Mouse (Mus musculus) midbrain, postnatal 0 days (tissue): ENCODE measurements around the gene Polr1d. TPM values are rescaled to one million over a fixed set of nuclear protein-coding genes. Genes with fewer than 3 reads are reported as not detected.
A peak's percentile ranks its signal among the peaks of the same experiment; 100 is the strongest.

Experiments
- ATAC-seq: fragments of 200-750 bp; cut with Nextera tagmentation; 2 replicates; pipeline ENCODE4 v1.8.0; 2017; ENCODE audit warnings: moderate number of reproducible peaks, mild to moderate bottlenecking, moderate TSS enrichment, moderate library complexity; ENCODE audit not compliant: low FRiP score
- DNase-seq: peaks from one replicate; pipeline ENCODE4 v3.0.0-alpha.2; 2015; ENCODE audit warnings: low spot score
- H3K27ac ChIP-seq: fragments of 300-500 bp; sonication (generic); 2 replicates; pipeline ENCODE4 v1.5.1; 2014; ENCODE audit warnings: low read depth, mild to moderate bottlenecking, low read length, mixed read lengths
- H3K27me3 ChIP-seq: fragments of 300-500 bp; sonication (generic); 2 replicates; pipeline ENCODE4 v1.6.1; 2014; ENCODE audit warnings: low read length, control low read depth, mixed read lengths; ENCODE audit not compliant: insufficient read depth
- H3K36me3 ChIP-seq: fragments of 300-500 bp; sonication (generic); 2 replicates; pipeline ENCODE4 v1.6.1; 2014; ENCODE audit warnings: low read length, control low read depth, mixed read lengths; ENCODE audit not compliant: insufficient read depth
- H3K4me1 ChIP-seq: fragments of 300-500 bp; sonication (generic); 2 replicates; pipeline ENCODE4 v1.6.1; 2014; ENCODE audit warnings: mild to moderate bottlenecking, control low read depth, antibody characterized with exemption, low read length, mixed read lengths; ENCODE audit not compliant: insufficient read depth
- H3K4me2 ChIP-seq: fragments of 300-500 bp; sonication (generic); 2 replicates; pipeline ENCODE4 v1.6.1; 2014; ENCODE audit warnings: low read depth, mild to moderate bottlenecking, low read length, mixed read lengths; ENCODE audit not compliant: poor library complexity, severe bottlenecking
- H3K4me3 ChIP-seq: fragments of 300-500 bp; sonication (generic); 2 replicates; pipeline ENCODE4 v1.5.1; 2014; ENCODE audit warnings: low read depth, mild to moderate bottlenecking, low read length, moderate library complexity
- H3K9ac ChIP-seq: fragments of 300-500 bp; sonication (generic); replicated peaks from 2 replicates; pipeline ENCODE4 v1.6.1; 2014; ENCODE audit warnings: mild to moderate bottlenecking, low read length, moderate library complexity, mixed read lengths; ENCODE audit not compliant: poor library complexity, severe bottlenecking
- H3K9me3 ChIP-seq: fragments of 300-500 bp; sonication (generic); 2 replicates; pipeline ENCODE4 v1.6.1; 2016; ENCODE audit warnings: low read length, control low read depth
- CTCF ChIP-seq: IDR thresholded peaks from 2 replicates; pipeline ENCODE4 v1.5.1; 2016; ENCODE audit warnings: antibody characterized with exemption, mild to moderate bottlenecking
- WGBS: fragments of 180-500 bp; shearing (Covaris S2); extraction: QIAGEN DNeasy Blood & Tissue Kit; methylation state at CpG from one replicate; pipeline ENCODE4 v1.1.7; 2014; 5-methylcytosine and 5-hydroxymethylcytosine counted together
- polyA plus RNA-seq: library from polyadenylated mRNA; unstranded; fragments of >200 nt; fragmentation: Nextera tagmentation; extraction: Ambion mirVana; gene quantifications from 2 replicates; pipeline ENCODE4 v1.2.1, GENCODE M21; 2015
- total RNA-seq: library from RNA; depleted of rRNA; stranded (reverse); fragments of >200 nt; gene quantifications from 2 replicates; pipeline ENCODE4 v1.2.3, GENCODE M21; 2014

Gene Polr1d
- total and polyA plus RNA-seq, 2 experiments from 2014 or later, result 60.1 to 89.4 TPM

- Histone ChIP-seq H3K9me3 (no peaks in the 10 kb centered on the region), H3K4me3 (no peak overlapping the region), H3K27me3 (no peaks in the 10 kb centered on the region), H3K27ac (no peak overlapping the region), H3K36me3 (no peaks in the 10 kb centered on the region), H3K4me2 (no peak overlapping the region), H3K4me1 (no peaks in the 10 kb centered on the region), H3K9ac (no peak overlapping the region)
- WGBS, result 84% methylated on average over 5 of the region's 5 CpGs
- no peak for TF ChIP-seq CTCF
- no peak for DNase-seq
- ATAC-seq, result no peak
These were observed 9.9 kb upstream of the Polr1d start for GRCm38 (mm10) chr5:147066965-147067364.

DNA sequence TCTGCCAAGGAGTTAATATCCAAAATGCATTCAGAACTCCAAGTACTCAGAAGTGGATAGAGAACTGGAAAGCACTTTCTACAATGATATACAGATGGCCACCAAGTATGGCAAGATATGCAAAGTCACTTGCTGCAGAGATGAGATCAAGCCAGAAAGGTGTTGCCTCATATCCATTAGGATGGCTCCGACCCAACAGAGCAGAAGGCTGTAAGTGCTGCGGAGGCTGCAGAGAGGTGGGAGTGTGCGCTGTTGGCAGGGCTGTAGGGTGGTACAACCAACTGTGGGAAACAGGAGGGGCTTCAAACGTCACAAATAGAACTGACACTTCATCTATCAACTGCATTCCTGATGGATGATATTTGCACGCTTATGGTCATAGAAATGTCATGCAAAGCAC, 8.0 kb upstream of the Polr1d start:
- H3K4me3 ChIP-seq, result no peak overlapping the region
- H3K36me3 ChIP-seq, result no peaks in the 10 kb centered on the region
- TF ChIP-seq CTCF, result no peak
- no peaks in the 10 kb centered on the region for H3K27me3 ChIP-seq
- no peak overlapping the region for H3K27ac ChIP-seq
- H3K9ac ChIP-seq, result no peak overlapping the region
- DNase-seq, result no peak
- no peak for ATAC-seq
- H3K4me1 ChIP-seq, result no peaks in the 10 kb centered on the region
- no peak overlapping the region for H3K4me2 ChIP-seq
- 84% methylated on average over 5 of the region's 5 CpGs for WGBS
- no peaks in the 10 kb centered on the region for H3K9me3 ChIP-seq

DNA sequence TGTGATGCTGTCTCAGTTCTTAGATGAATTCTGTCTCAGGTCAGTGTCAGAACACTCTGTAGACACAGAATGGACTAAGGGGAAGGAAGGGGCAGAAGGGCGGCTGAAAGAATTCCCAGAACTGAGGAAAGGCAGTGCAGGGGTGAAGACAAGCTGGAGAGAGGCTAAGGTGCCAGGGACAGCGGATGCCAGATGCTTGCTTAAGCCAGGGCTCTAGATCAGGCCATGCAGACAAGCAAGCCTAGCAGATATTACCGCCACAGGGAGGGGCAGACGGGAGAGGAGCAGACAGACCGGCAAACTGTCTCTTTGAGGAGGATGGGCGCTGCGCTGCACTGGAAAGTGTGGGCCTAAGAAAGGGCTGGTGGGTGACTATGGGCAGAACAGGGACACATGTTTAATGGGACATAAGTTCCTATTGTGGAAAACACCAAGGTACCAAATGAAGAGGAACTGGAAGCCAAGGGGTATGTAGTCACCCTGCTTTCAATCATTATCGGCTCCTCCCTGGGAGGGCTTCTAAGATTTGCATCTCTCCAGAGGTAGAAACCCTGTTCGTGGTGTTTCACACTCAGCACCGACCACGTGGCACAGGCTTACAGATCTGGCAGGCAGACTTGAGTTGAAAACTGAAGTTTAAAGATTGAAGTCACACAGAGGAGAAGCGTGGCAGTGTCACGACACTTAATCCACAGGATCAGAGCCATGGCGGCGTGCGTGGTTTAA, 5.9 kb upstream of the Polr1d start:
- ATAC-seq, result no peak
- Histone ChIP-seq H3K4me1 (no peaks in the 10 kb centered on the region), H3K4me3 (no peak overlapping the region), H3K4me2 (no peak overlapping the region), H3K27me3 (no peaks in the 10 kb centered on the region), H3K27ac (no peak overlapping the region), H3K9me3 (no peaks in the 10 kb centered on the region), H3K36me3 (no peaks in the 10 kb centered on the region), H3K9ac (no peak overlapping the region)
- no peak for DNase-seq
- TF ChIP-seq CTCF, result no peak
- 81% methylated on average over 16 of the region's 16 CpGs for WGBS

- Histone ChIP-seq H3K27me3 (no peaks in the 10 kb centered on the region), H3K4me1 (no peaks in the 10 kb centered on the region), H3K9ac (no peak overlapping the region), H3K4me2 (no peak overlapping the region), H3K9me3 (no peaks in the 10 kb centered on the region), H3K36me3 (no peaks in the 10 kb centered on the region), H3K27ac (no peak overlapping the region), H3K4me3 (no peak overlapping the region)
- DNase-seq (no peak), ATAC-seq (no peak)
- no peak for TF ChIP-seq CTCF
- WGBS, result 79% methylated on average over 4 of the region's 4 CpGs
These were observed 5.0 kb upstream of the Polr1d start for GRCm38 (mm10) chr5:147071886-147072285.

DNA sequence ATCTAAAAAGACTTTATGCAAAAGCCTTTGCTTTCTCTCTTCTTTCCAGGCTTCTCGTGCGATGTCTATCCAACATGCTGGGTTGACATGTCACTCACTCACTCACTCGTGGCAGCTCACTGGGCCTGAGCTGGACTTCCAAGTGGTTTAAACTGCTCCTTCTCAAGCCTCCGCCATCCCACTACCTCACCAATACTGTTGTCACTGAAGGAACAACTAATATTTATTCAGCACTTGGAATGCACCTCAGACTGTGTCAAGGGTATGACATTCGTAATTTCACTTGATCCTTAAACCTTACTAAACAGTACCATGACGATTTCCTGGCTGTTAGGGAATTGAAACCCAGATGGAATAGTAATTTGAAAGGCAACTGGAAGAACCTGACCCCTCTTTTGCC, 3.0 kb upstream of the Polr1d start:
- no peaks in the 10 kb centered on the region for H3K27me3 ChIP-seq
- no peaks in the 10 kb centered on the region for H3K4me1 ChIP-seq
- no peak overlapping the region for H3K27ac ChIP-seq
- TF ChIP-seq CTCF, result no peak
- no peak overlapping the region for H3K4me3 ChIP-seq
- no peak overlapping the region for H3K4me2 ChIP-seq
- WGBS, result 86% methylated on average over 6 of the region's 6 CpGs
- no peak for DNase-seq
- no peak for ATAC-seq
- no peaks in the 10 kb centered on the region for H3K36me3 ChIP-seq
- H3K9me3 ChIP-seq, result no peaks in the 10 kb centered on the region
- H3K9ac ChIP-seq, result no peak overlapping the region

GRCm38 (mm10) chr5:147075103-147076025, 1.5 kb upstream of the Polr1d start:
- ATAC-seq (no peak), DNase-seq (peak; percentile 51)
- Histone ChIP-seq H3K27me3 (no peaks in the 10 kb centered on the region), H3K27ac (no peak overlapping the region), H3K4me1 (no peaks in the 10 kb centered on the region), H3K36me3 (no peaks in the 10 kb centered on the region), H3K4me3 (peak overlapping the region; percentile 72), H3K9ac (0 out of 2 replicates have a peak overlapping the region, but pooled peaks have one; percentile 54), H3K4me2 (peak overlapping the region; percentile 89), H3K9me3 (no peaks in the 10 kb centered on the region)
- TF ChIP-seq CTCF, result no peak
- WGBS, result 18% methylated on average over 21 of the region's 21 CpGs
